Mouse (Mus musculus): Measurements from ENCODE around the gene S100a3. TPM values are rescaled to one million over a fixed set of nuclear protein-coding genes. Genes with fewer than 3 reads are reported as not detected.

The S100a3 gene
- polyA plus RNA-seq, 1 experiment from 2014 or later: 0.39 TPM

- no peaks in the 10 kb centered on the region; the same call in 1 of the 2 replicates for H3K9me3 ChIP-seq (ENCODE audit: control insufficient read depth, low read length)
- no peak overlapping the region for H3K27ac ChIP-seq (ENCODE audit: low read depth, low read length)
- DNase-seq (ENCODE audit: low spot score) (no peak), ATAC-seq (ENCODE audit: low FRiP score) (no peak)
- H3K36me3 ChIP-seq (ENCODE audit: control insufficient read depth, insufficient read depth, low read length): no peaks in the 10 kb centered on the region
- H3K4me1 ChIP-seq (replicated peaks; ENCODE audit: control insufficient read depth, insufficient read depth, low read length): no peaks in the 10 kb centered on the region
- no peak overlapping the region for H3K9ac ChIP-seq (ENCODE audit: low read depth, low read length)
- H3K4me3 ChIP-seq (ENCODE audit: low read depth, low read length): no peak overlapping the region
- no peaks in the 10 kb centered on the region for H3K27me3 ChIP-seq (ENCODE audit: control insufficient read depth, insufficient read depth, low read length)
- WGBS: 71% methylated on average over 1 of the region's 1 CpGs
- H3K4me2 ChIP-seq (replicated peaks; ENCODE audit: low read depth, low read length): no peak overlapping the region
These were observed 34.1 kb downstream of the S100a3 start for GRCm38 (mm10) chr3:90594466-90594865.

GRCm38 (mm10) chr3:90595556-90595955 lies 35.2 kb downstream of the S100a3 start:
- Histone ChIP-seq H3K9me3 (ENCODE audit: control insufficient read depth, low read length) (no peaks in the 10 kb centered on the region; the same call in 1 of the 2 replicates), H3K4me2 (replicated peaks; ENCODE audit: low read depth, low read length) (no peak overlapping the region), H3K27ac (ENCODE audit: low read depth, low read length) (no peak overlapping the region), H3K27me3 (ENCODE audit: control insufficient read depth, insufficient read depth, low read length) (no peaks in the 10 kb centered on the region), H3K9ac (ENCODE audit: low read depth, low read length) (no peak overlapping the region), H3K4me1 (replicated peaks; ENCODE audit: control insufficient read depth, insufficient read depth, low read length) (no peaks in the 10 kb centered on the region), H3K36me3 (ENCODE audit: control insufficient read depth, insufficient read depth, low read length) (no peaks in the 10 kb centered on the region), H3K4me3 (ENCODE audit: low read depth, low read length) (no peak overlapping the region)
- ATAC-seq (ENCODE audit: low FRiP score) (no peak), DNase-seq (ENCODE audit: low spot score) (no peak)
- 76% methylated on average over 5 of the region's 5 CpGs for WGBS

- no peak for ATAC-seq (ENCODE audit: low FRiP score)
- Histone ChIP-seq H3K27ac (ENCODE audit: low read depth, low read length) (no peak overlapping the region), H3K36me3 (ENCODE audit: control insufficient read depth, insufficient read depth, low read length) (no peaks in the 10 kb centered on the region), H3K4me1 (replicated peaks; ENCODE audit: control insufficient read depth, insufficient read depth, low read length) (no peaks in the 10 kb centered on the region), H3K27me3 (ENCODE audit: control insufficient read depth, insufficient read depth, low read length) (no peaks in the 10 kb centered on the region), H3K9me3 (ENCODE audit: control insufficient read depth, low read length) (no peaks in the 10 kb centered on the region; the same call in 1 of the 2 replicates), H3K4me2 (replicated peaks; ENCODE audit: low read depth, low read length) (no peak overlapping the region), H3K9ac (ENCODE audit: low read depth, low read length) (no peak overlapping the region), H3K4me3 (ENCODE audit: low read depth, low read length) (no peak overlapping the region)
- 83% methylated on average over 6 of the region's 6 CpGs for WGBS
- no peak for DNase-seq (ENCODE audit: low spot score)
These were observed 36.4 kb downstream of the S100a3 start for GRCm38 (mm10) chr3:90596810-90597209.

- Histone ChIP-seq H3K27me3 (ENCODE audit: control insufficient read depth, insufficient read depth, low read length) (no peaks in the 10 kb centered on the region), H3K27ac (ENCODE audit: low read depth, low read length) (no peak overlapping the region), H3K4me3 (ENCODE audit: low read depth, low read length) (no peak overlapping the region), H3K4me2 (replicated peaks; ENCODE audit: low read depth, low read length) (no peak overlapping the region), H3K9ac (ENCODE audit: low read depth, low read length) (no peak overlapping the region), H3K9me3 (ENCODE audit: control insufficient read depth, low read length) (no peaks in the 10 kb centered on the region; the same call in 1 of the 2 replicates), H3K36me3 (ENCODE audit: control insufficient read depth, insufficient read depth, low read length) (no peaks in the 10 kb centered on the region), H3K4me1 (replicated peaks; ENCODE audit: control insufficient read depth, insufficient read depth, low read length) (no peaks in the 10 kb centered on the region)
- 62% methylated on average over 6 of the region's 6 CpGs for WGBS
- ATAC-seq (ENCODE audit: low FRiP score) (no peak), DNase-seq (ENCODE audit: low spot score) (no peak)
These were observed 37.4 kb downstream of the S100a3 start for GRCm38 (mm10) chr3:90597736-90598135.

DNA sequence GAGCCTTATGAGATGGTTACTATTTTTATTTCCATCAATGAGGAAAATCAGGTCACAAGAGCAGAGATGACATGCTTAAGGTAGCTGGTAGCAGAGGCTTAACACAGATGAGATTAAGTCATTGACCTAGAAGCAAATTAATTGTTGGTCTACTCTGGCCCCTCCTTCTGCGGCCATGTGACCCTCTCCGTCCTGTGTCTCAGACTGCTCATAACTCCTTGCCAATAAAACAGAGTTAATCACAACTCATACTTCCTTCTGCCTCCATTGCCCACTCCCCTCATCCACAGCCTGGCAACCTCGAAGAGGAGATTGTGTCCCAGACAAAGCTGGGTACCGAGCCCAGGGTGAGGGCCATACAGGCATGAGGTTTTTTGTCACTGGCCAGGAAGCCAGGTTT lies 37.8 kb downstream of the S100a3 start:
- H3K9ac ChIP-seq (ENCODE audit: low read depth, low read length): no peak overlapping the region
- no peaks in the 10 kb centered on the region for H3K4me1 ChIP-seq (replicated peaks; ENCODE audit: control insufficient read depth, insufficient read depth, low read length)
- no peak for ATAC-seq (ENCODE audit: low FRiP score)
- no peaks in the 10 kb centered on the region for H3K27me3 ChIP-seq (ENCODE audit: control insufficient read depth, insufficient read depth, low read length)
- no peak overlapping the region for H3K27ac ChIP-seq (ENCODE audit: low read depth, low read length)
- DNase-seq (ENCODE audit: low spot score): no peak
- H3K4me3 ChIP-seq (ENCODE audit: low read depth, low read length): no peak overlapping the region
- H3K9me3 ChIP-seq (ENCODE audit: control insufficient read depth, low read length): no peaks in the 10 kb centered on the region
- WGBS: 88% methylated on average over 4 of the region's 4 CpGs
- no peak overlapping the region for H3K4me2 ChIP-seq (replicated peaks; ENCODE audit: low read depth, low read length)
- H3K36me3 ChIP-seq (ENCODE audit: control insufficient read depth, insufficient read depth, low read length): no peaks in the 10 kb centered on the region

DNA sequence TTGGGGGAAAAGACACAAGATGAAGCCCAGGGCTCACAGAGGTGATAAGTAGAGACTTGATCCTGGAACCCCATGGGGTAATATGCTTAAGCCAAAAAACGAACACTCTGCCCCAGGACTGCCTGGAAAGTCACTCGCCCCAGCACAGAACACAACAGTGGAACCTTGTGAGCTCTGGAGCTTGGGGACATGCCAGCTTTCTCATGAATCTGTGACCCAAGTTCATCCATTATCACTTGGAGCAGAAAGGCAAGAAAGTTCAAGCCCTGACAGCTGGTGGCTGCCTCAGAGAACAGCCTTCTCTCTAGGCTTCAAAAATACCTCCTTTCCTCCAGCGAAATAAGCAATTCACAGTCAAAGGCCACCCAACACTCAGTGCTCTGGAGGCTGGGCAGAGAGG lies 39.0 kb downstream of the S100a3 start:
- 87% methylated on average over 3 of the region's 3 CpGs for WGBS
- Histone ChIP-seq H3K27ac (ENCODE audit: low read depth, low read length) (no peak overlapping the region), H3K9me3 (ENCODE audit: control insufficient read depth, low read length) (no peaks in the 10 kb centered on the region), H3K9ac (ENCODE audit: low read depth, low read length) (no peak overlapping the region), H3K4me1 (replicated peaks; ENCODE audit: control insufficient read depth, insufficient read depth, low read length) (no peaks in the 10 kb centered on the region), H3K27me3 (ENCODE audit: control insufficient read depth, insufficient read depth, low read length) (no peaks in the 10 kb centered on the region), H3K4me2 (replicated peaks; ENCODE audit: low read depth, low read length) (no peak overlapping the region), H3K36me3 (ENCODE audit: control insufficient read depth, insufficient read depth, low read length) (no peaks in the 10 kb centered on the region), H3K4me3 (ENCODE audit: low read depth, low read length) (no peak overlapping the region)
- ATAC-seq (ENCODE audit: low FRiP score): no peak
- no peak for DNase-seq (ENCODE audit: low spot score)

DNA sequence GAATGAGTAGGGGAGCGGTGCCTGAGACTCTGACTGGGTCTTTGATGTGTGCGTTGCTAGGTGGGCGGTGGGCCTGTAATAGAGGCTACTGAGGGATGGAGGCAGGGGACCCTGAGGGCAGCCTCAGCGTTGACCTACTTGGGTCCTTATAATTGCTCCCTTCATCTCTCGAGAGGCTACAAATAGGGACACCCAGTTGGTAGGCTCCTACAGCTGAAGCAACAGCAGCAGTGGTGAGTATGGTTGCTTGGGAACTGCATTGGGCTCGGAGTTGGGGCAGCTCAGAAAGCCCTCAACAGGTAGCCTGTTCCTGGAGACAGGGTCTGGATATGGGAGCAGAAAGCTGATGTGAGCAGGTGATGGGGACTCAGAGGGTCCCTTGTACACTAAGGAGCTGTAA lies 39.7 kb downstream of the S100a3 start:
- Histone ChIP-seq H3K4me2 (replicated peaks; ENCODE audit: low read depth, low read length) (no peak overlapping the region), H3K36me3 (ENCODE audit: control insufficient read depth, insufficient read depth, low read length) (no peaks in the 10 kb centered on the region), H3K9me3 (ENCODE audit: control insufficient read depth, low read length) (no peaks in the 10 kb centered on the region), H3K4me3 (ENCODE audit: low read depth, low read length) (no peak overlapping the region), H3K4me1 (replicated peaks; ENCODE audit: control insufficient read depth, insufficient read depth, low read length) (no peaks in the 10 kb centered on the region), H3K27ac (ENCODE audit: low read depth, low read length) (no peak overlapping the region), H3K9ac (ENCODE audit: low read depth, low read length) (no peak overlapping the region), H3K27me3 (ENCODE audit: control insufficient read depth, insufficient read depth, low read length) (no peaks in the 10 kb centered on the region)
- no peak for DNase-seq (ENCODE audit: low spot score)
- 83% methylated on average over 6 of the region's 6 CpGs for WGBS
- no peak for ATAC-seq (ENCODE audit: low FRiP score)

DNA sequence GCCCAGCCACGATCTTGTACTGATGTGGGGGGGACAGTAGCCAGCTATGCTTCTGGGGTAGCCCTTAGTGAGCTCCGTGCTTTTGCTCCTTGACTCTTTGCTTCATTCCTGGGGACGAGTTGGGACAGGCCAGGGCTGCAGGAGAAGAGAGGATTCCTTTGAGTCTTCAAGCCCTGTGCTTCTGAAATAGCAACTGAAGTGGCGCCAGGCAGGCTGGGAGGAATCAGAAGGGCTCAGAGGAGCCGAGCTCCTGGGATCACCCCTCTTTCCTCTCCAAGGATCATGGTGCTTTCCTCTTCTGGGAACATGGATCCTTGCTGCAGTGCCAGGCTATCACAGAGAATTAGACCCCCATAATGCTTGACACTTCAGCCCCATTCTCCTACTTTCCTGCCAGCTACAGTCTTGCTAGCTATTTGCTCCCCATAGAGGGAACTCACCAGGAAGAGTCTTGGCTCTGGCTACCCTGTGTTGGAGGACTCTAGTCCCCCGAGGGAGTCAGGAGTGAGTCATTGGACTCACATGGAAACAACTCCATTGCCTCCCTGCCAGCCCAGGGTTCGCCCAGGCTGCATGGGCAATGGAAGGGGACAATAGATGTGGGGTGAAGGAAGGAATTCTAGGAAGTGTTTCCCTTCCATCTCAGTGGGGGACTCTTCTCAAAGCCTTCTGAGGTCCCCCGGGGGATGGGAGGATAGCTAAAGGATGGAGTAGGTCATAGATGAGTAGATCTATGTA lies 40.2 kb downstream of the S100a3 start:
- no peak overlapping the region for H3K9ac ChIP-seq (ENCODE audit: low read depth, low read length)
- no peaks in the 10 kb centered on the region for H3K36me3 ChIP-seq (ENCODE audit: control insufficient read depth, insufficient read depth, low read length)
- H3K4me3 ChIP-seq (ENCODE audit: low read depth, low read length): no peak overlapping the region
- 79% methylated on average over 8 of the region's 8 CpGs for WGBS
- no peak for DNase-seq (ENCODE audit: low spot score)
- ATAC-seq (ENCODE audit: low FRiP score): no peak
- H3K27me3 ChIP-seq (ENCODE audit: control insufficient read depth, insufficient read depth, low read length): no peaks in the 10 kb centered on the region
- no peaks in the 10 kb centered on the region for H3K9me3 ChIP-seq (ENCODE audit: control insufficient read depth, low read length)
- H3K27ac ChIP-seq (ENCODE audit: low read depth, low read length): no peak overlapping the region
- no peaks in the 10 kb centered on the region for H3K4me1 ChIP-seq (replicated peaks; ENCODE audit: control insufficient read depth, insufficient read depth, low read length)
- no peak overlapping the region for H3K4me2 ChIP-seq (replicated peaks; ENCODE audit: low read depth, low read length)

DNA sequence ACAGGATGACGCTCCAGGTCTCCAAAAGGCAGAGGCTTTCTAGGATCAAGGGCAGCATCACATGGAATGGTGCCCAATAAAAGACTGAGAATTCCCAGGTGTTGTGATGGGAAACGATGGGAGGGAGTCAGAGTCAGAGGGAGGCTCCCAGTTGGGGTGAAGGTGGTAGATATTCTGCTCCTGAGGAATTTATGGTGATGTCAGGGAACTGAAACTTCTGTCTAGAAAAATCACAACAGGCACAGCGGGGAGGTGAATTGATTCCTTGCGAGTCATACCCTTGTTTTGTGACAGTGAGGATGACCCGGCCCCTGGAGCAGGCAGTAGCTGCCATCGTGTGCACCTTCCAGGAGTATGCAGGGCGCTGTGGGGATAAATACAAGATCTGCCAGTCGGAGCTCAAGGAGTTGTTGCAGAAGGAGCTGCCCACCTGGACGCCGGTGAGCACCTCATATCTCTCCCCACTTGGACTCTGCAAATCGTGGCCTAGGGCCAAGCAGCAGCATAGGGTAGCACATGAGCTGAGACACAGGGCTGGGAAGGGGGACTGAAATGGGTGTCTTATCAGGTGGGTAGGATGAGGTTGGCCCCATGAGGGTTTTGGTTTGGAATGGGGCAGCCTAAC lies 41.2 kb downstream of the S100a3 start, which contains the start of gene Gm42674:
Gene Gm42674 (plus strand): TSS at position 419 of the 625 bp plus-strand sequence.
- ATAC-seq (ENCODE audit: low FRiP score) (no peak), DNase-seq (ENCODE audit: low spot score) (no peak)
- Histone ChIP-seq H3K4me2 (replicated peaks; ENCODE audit: low read depth, low read length) (no peak within 1 kb of the TSS), H3K9ac (ENCODE audit: low read depth, low read length) (no peak within 1 kb of the TSS), H3K4me1 (replicated peaks; ENCODE audit: control insufficient read depth, insufficient read depth, low read length) (no peaks in the 10 kb centered on the region), H3K27me3 (ENCODE audit: control insufficient read depth, insufficient read depth, low read length) (no peaks in the 10 kb centered on the region), H3K9me3 (ENCODE audit: control insufficient read depth, low read length) (no peaks in the 10 kb centered on the region), H3K27ac (ENCODE audit: low read depth, low read length) (no peak within 1 kb of the TSS), H3K4me3 (ENCODE audit: low read depth, low read length) (no peak within 1 kb of the TSS), H3K36me3 (ENCODE audit: control insufficient read depth, insufficient read depth, low read length) (no peaks in the 10 kb centered on the region)
- 85% methylated on average over 11 of the region's 11 CpGs for whole genome bisulfite sequencing
